Mouse (Mus musculus): ENCODE measurements around the gene Srgn.

DNA sequence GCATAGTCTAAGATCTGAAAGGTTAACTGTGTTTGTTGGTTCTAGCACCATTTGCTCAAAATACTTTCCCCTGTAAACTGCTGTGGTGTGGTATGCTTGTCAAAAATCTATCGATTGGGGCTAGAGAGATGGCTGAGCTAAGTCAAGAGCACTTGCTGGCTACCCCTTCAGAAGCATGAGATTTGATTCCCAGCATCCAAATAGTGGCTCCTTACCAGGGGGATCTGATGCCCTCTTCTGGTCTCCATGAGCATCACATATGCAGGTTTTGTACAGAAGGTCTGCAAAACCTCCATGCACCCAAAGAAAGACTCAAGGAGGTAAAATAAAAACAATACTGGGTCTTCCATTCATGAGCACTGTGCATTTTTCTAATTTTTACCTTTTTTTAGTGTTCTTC is 39.0 kb downstream of the Srgn start:
- TF ChIP-seq POLR2A (IDR thresholded peaks at IDR 0.05; ENCODE audit: borderline replicate concordance, insufficient read depth, low read length) (no peak), CTCF (IDR thresholded peaks at IDR 0.05; ENCODE audit: borderline replicate concordance, insufficient read depth, low read depth, low read length) (peak; percentile 56)

All from cerebellum, adult 2 months (tissue).